Mouse (Mus musculus) liver (tissue): ENCODE data around the gene Pcgf2.

Source experiments
- DNase-seq: peaks from one replicate; pipeline ENCODE4 v3.0.0-alpha.2; 2020; ENCODE audit warnings: mixed read lengths

Pcgf2 gene

GRCm38 (mm10) chr11:97694921-97695711 is 5.2 kb downstream of the Pcgf2 start:
- no peak for DNase-seq

- no peak for DNase-seq
Observed at GRCm38 (mm10) chr11:97694435-97694834, 5.9 kb downstream of the Pcgf2 start.

- peak; percentile 64 for DNase-seq
Observed at GRCm38 (mm10) chr11:97689861-97690260, 10.4 kb downstream of the Pcgf2 start.

GRCm38 (mm10) chr11:97687061-97687460 is 13.2 kb downstream of the Pcgf2 start:
- DNase-seq, result no peak

- DNase-seq, result no peak
Observed at GRCm38 (mm10) chr11:97686322-97686908, 13.9 kb downstream of the Pcgf2 start.

- DNase-seq, result peak; percentile 85
Observed at GRCm38 (mm10) chr11:97685613-97686321, 14.5 kb downstream of the Pcgf2 start, which contains the start of gene Cisd3. Gene Cisd3 (plus strand): TSS chr11:97685826.

- DNase-seq, result no peak
Observed at GRCm38 (mm10) chr11:97684766-97685165, 15.5 kb downstream of the Pcgf2 start.

GRCm38 (mm10) chr11:97684063-97684680 is 16.1 kb downstream of the Pcgf2 start:
- DNase-seq, result no peak

GRCm38 (mm10) chr11:97682504-97683055 is 17.7 kb downstream of the Pcgf2 start:
- no peak for DNase-seq

GRCm38 (mm10) chr11:97680430-97680829 is 19.9 kb downstream of the Pcgf2 start:
- no peak for DNase-seq

GRCm38 (mm10) chr11:97678301-97678700 is 22.0 kb downstream of the Pcgf2 start:
- no peak for DNase-seq

- no peak for DNase-seq
Observed at GRCm38 (mm10) chr11:97677842-97678241, 22.5 kb downstream of the Pcgf2 start.

GRCm38 (mm10) chr11:97677381-97677780 is 22.9 kb downstream of the Pcgf2 start:
- DNase-seq, result no peak

GRCm38 (mm10) chr11:97676050-97676754 is 24.1 kb downstream of the Pcgf2 start:
- no peak for DNase-seq

- no peak for DNase-seq
Observed at GRCm38 (mm10) chr11:97673148-97673547, 27.1 kb downstream of the Pcgf2 start.

- no peak for DNase-seq
Observed at GRCm38 (mm10) chr11:97671177-97671527, 29.1 kb downstream of the Pcgf2 start.

- DNase-seq, result no peak
Observed at GRCm38 (mm10) chr11:97670234-97671176, 29.8 kb downstream of the Pcgf2 start.

GRCm38 (mm10) chr11:97669829-97670228 is 30.5 kb downstream of the Pcgf2 start:
- peak; percentile 41 for DNase-seq

- no peak for DNase-seq
Observed at GRCm38 (mm10) chr11:97669268-97669667, 31.0 kb downstream of the Pcgf2 start.

- no peak for DNase-seq
Observed at GRCm38 (mm10) chr11:97668160-97668559, 32.1 kb downstream of the Pcgf2 start.

- no peak for DNase-seq
Observed at GRCm38 (mm10) chr11:97666794-97667193, 33.5 kb downstream of the Pcgf2 start.
